Mouse (Mus musculus): ENCODE data around the gene Trim3. TPM values are rescaled to one million over a fixed set of nuclear protein-coding genes. Genes with fewer than 3 reads are reported as not detected.
A peak's percentile ranks its signal among the peaks of the same experiment; 100 is the strongest.

The Trim3 gene
- polyA plus RNA-seq, 1 experiment from 2014 or later: 37.7 TPM

DNA sequence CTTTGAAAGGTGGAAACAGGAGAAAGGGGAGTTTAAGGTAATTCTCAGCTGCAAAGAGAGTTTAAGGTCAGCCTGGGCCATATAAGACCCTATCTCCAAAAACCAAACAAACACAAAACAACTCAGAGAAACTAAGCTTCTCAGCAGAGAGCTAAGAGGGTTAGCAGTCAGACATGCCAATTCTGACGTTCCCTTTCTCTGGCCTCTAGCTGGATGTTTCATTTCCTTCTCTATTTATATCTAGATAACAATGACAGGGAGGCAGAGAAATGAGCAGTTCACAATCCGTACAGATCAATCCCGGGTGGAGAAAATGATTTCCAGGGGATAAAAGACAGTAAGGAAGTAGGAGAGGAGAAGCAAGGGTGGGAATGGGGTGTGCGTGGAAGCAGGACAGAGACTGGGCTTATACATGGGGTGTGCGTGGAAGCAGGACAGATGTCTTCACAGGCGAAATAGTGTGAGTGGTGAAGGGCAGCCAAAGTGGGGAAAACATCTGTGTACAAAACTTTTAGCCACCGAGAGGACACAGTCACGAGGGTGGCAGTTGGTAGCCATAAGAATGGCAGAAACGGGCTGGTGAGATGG, 45.0 kb downstream of the Trim3 start:
- H3K27ac ChIP-seq (ENCODE audit: low read depth, low read length): no peak overlapping the region
- H3K9ac ChIP-seq (ENCODE audit: low read length): no peak overlapping the region
- H3K4me1 ChIP-seq (replicated peaks; ENCODE audit: control insufficient read depth, insufficient read depth, low read length): no peaks in the 10 kb centered on the region
- H3K36me3 ChIP-seq (ENCODE audit: control insufficient read depth, insufficient read depth, low read length): no peaks in the 10 kb centered on the region
- no peaks in the 10 kb centered on the region for H3K9me3 ChIP-seq (ENCODE audit: control insufficient read depth, low read length)
- no peak for ATAC-seq (replicated peaks; ENCODE audit: low FRiP score)
- H3K4me2 ChIP-seq (ENCODE audit: low read depth, low read length, severe bottlenecking): no peak overlapping the region
- WGBS: 82% methylated on average over 9 of the region's 9 CpGs
- no peaks in the 10 kb centered on the region for H3K27me3 ChIP-seq (ENCODE audit: control insufficient read depth, insufficient read depth, low read length)
- no peak for DNase-seq (ENCODE audit: low spot score)
- no peak overlapping the region for H3K4me3 ChIP-seq (ENCODE audit: low read depth, low read length)

DNA sequence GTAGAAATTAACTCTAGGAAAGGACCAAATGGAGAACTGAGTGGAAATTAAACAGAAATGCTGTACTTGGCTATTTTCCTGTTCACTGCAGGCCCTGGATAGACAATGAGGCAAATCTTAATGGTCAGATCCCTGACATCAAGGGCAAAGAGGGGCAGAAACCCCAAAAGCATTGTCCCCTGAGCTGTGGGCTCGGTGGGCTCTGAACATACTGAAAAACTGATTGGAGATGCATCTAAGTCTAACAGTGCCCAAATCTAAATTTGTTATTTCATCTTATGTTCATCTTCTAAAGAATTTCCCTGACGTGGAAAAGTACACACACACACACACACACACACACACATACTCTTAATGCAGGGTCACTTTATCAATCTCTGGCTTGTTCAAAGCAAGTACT, 51.4 kb downstream of the Trim3 start:
- DNase-seq (ENCODE audit: low spot score) (no peak), ATAC-seq (replicated peaks; ENCODE audit: low FRiP score) (no peak)
- Histone ChIP-seq H3K4me3 (ENCODE audit: low read depth, low read length) (peak overlapping the region; percentile 78; the same call in 1 of the 2 replicates), H3K27ac (ENCODE audit: low read depth, low read length) (no peak overlapping the region), H3K9ac (ENCODE audit: low read length) (no peak overlapping the region), H3K36me3 (ENCODE audit: control insufficient read depth, insufficient read depth, low read length) (no peaks in the 10 kb centered on the region), H3K27me3 (ENCODE audit: control insufficient read depth, insufficient read depth, low read length) (no peaks in the 10 kb centered on the region), H3K4me2 (ENCODE audit: low read depth, low read length, severe bottlenecking) (peak overlapping the region; percentile 69; the same call in 1 of the 2 replicates), H3K4me1 (replicated peaks; ENCODE audit: control insufficient read depth, insufficient read depth, low read length) (peaks cover 4% of the 10 kb centered on the region), H3K9me3 (ENCODE audit: control insufficient read depth, low read length) (no peaks in the 10 kb centered on the region)
- WGBS: 72% methylated on average over 2 of the region's 2 CpGs

DNA sequence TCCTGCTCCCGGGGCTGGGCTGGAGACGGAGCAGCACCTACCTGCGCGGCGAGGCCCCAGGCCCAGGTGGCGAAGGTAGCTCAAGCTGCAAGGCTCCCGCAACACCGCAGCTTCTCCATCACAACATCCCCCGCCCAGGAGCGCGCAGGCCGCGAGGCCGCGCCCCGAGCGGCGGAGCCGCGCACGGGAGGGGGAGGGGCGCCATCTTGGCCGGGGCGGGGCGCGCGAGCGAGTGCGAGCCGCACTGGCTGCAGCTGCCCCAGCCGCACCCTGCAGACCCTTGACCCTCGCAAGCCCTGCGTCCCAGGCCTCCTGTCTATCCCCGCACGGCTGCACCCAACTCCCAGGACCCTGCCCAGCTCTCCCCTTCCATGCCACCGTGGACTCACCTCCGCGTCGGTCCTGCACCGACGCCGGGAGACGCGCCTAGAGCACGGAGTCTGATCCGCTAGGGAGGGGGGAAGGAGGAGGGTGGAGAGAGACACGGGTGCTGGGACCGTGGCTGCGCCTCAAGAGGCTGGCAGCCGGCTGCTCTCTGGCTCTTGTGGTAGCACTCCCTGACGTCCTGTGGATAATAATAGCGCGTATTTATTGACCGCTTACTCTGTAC, 52.2 kb downstream of the Trim3 start, which contains the start of gene Apbb1:
Gene Apbb1, minus strand, starts transcription at position 560 of the 610 bp plus-strand sequence.
- H3K4me1 ChIP-seq (replicated peaks; ENCODE audit: control insufficient read depth, insufficient read depth, low read length): peaks cover 4% of the 10 kb centered on the region
- no peaks in the 10 kb centered on the region for H3K9me3 ChIP-seq (ENCODE audit: control insufficient read depth, low read length)
- peak; percentile 94 for ATAC-seq (replicated peaks; ENCODE audit: low FRiP score)
- peak; percentile 91 for DNase-seq (ENCODE audit: low spot score)
- H3K4me3 ChIP-seq (ENCODE audit: low read depth, low read length): peak within 1 kb of the TSS; percentile 78
- H3K36me3 ChIP-seq (ENCODE audit: control insufficient read depth, insufficient read depth, low read length): no peaks in the 10 kb centered on the region
- H3K4me2 ChIP-seq (ENCODE audit: low read depth, low read length, severe bottlenecking): peak within 1 kb of the TSS; percentile 69
- under 1% methylated on average over 32 of the region's 54 CpGs for WGBS
- H3K27me3 ChIP-seq (ENCODE audit: control insufficient read depth, insufficient read depth, low read length): no peaks in the 10 kb centered on the region
- H3K9ac ChIP-seq (ENCODE audit: low read length): peak within 1 kb of the TSS; percentile 80
- H3K27ac ChIP-seq (ENCODE audit: low read depth, low read length): peak within 1 kb of the TSS; percentile 75

DNA sequence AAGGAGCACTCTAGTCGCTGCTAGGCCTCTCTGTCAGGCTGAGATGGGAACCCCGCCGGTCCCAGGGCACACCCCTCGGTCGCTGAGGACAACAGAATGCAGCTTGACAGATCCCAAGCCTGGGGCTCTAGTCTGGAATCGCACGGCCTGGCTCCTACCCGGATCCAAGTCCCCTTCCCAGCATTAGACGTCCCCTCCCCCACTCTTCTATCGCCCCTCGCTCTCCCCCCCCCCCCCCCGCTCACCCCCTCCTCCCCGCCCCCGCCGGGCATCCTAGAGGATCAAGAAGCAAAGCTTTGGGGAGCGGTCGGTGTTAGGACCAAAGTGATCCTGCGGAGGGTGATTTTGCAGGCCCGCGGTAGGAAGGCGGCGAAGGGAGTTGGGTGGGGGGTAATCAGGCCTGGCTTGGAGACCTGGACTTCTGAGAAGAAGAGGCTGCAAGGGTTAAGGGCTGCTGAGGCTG, 52.7 kb downstream of the Trim3 start:
- Histone ChIP-seq H3K9ac (ENCODE audit: low read length) (peak overlapping the region; percentile 80), H3K4me2 (ENCODE audit: low read depth, low read length, severe bottlenecking) (peak overlapping the region; percentile 69), H3K9me3 (ENCODE audit: control insufficient read depth, low read length) (no peaks in the 10 kb centered on the region), H3K27ac (ENCODE audit: low read depth, low read length) (peak overlapping the region; percentile 75), H3K4me3 (ENCODE audit: low read depth, low read length) (peak overlapping the region; percentile 78), H3K4me1 (replicated peaks; ENCODE audit: control insufficient read depth, insufficient read depth, low read length) (peaks cover 4% of the 10 kb centered on the region), H3K27me3 (ENCODE audit: control insufficient read depth, insufficient read depth, low read length) (no peaks in the 10 kb centered on the region), H3K36me3 (ENCODE audit: control insufficient read depth, insufficient read depth, low read length) (no peaks in the 10 kb centered on the region)
- peak; percentile 67 for ATAC-seq (replicated peaks; ENCODE audit: low FRiP score)
- no peak for DNase-seq (ENCODE audit: low spot score)
- WGBS: under 1% methylated on average over 16 of the region's 22 CpGs

DNA sequence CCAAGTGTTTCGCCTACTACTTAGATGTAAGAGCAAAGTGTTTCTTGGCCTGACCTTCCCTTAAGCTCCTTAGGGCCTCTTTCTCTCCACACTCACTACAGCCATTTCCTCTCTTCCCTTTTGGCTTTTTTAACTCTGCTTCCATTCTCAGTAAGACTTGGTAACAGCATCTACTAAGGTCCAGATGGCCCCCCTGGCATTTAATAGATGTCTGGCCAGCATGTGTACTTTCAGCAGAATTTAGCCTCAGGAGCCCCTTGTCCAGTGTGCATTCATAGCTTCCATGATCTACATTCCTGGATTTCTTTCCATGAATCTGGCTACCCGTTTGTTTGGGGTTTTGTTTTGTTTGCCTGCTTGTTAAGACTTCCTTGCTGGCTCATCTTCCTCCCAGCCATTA, 54.9 kb downstream of the Trim3 start:
- H3K4me1 ChIP-seq (replicated peaks; ENCODE audit: control insufficient read depth, insufficient read depth, low read length): peaks cover 4% of the 10 kb centered on the region
- no peak overlapping the region for H3K4me2 ChIP-seq (ENCODE audit: low read depth, low read length, severe bottlenecking)
- peaks cover under 1% of the 10 kb centered on the region; the same call in 1 of the 2 replicates for H3K36me3 ChIP-seq (ENCODE audit: control insufficient read depth, insufficient read depth, low read length)
- H3K27me3 ChIP-seq (ENCODE audit: control insufficient read depth, insufficient read depth, low read length): no peaks in the 10 kb centered on the region
- no peak overlapping the region for H3K27ac ChIP-seq (ENCODE audit: low read depth, low read length)
- 78% methylated on average over 2 of the region's 2 CpGs for WGBS
- ATAC-seq (replicated peaks; ENCODE audit: low FRiP score): no peak
- no peaks in the 10 kb centered on the region for H3K9me3 ChIP-seq (ENCODE audit: control insufficient read depth, low read length)
- no peak for DNase-seq (ENCODE audit: low spot score)
- no peak overlapping the region for H3K9ac ChIP-seq (ENCODE audit: low read length)
- H3K4me3 ChIP-seq (ENCODE audit: low read depth, low read length): no peak overlapping the region

DNA sequence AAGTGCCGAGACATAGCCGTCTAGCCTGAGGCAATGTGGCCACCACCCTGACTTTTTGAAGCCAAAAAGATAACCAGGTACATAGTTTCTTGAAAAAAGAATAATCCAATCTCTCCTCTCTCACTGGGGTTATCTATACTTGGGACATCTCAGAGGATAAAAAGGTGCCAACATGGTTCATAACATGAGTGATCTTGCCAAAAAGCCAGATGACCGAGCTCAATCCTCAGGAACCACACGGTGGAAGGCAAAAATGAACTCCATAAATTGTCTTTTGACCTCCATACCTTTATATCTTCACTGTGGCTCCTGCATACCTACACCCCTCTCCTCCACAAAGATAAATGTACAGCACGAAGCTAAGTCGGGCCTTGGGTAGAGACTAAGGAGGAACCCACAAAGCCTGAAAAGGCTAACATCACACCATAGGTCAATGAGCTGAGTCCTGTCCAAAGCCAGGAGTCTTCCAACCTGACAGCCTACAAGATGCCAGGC, 55.9 kb downstream of the Trim3 start:
- Histone ChIP-seq H3K4me3 (ENCODE audit: low read depth, low read length) (no peak overlapping the region), H3K4me1 (replicated peaks; ENCODE audit: control insufficient read depth, insufficient read depth, low read length) (peaks cover 4% of the 10 kb centered on the region), H3K27me3 (ENCODE audit: control insufficient read depth, insufficient read depth, low read length) (no peaks in the 10 kb centered on the region), H3K27ac (ENCODE audit: low read depth, low read length) (no peak overlapping the region), H3K36me3 (ENCODE audit: control insufficient read depth, insufficient read depth, low read length) (peaks cover 3% of the 10 kb centered on the region; the same call in 1 of the 2 replicates), H3K9me3 (ENCODE audit: control insufficient read depth, low read length) (no peaks in the 10 kb centered on the region), H3K4me2 (ENCODE audit: low read depth, low read length, severe bottlenecking) (no peak overlapping the region), H3K9ac (ENCODE audit: low read length) (no peak overlapping the region)
- WGBS: 93% methylated on average over 6 of the region's 6 CpGs
- no peak for DNase-seq (ENCODE audit: low spot score)
- no peak for ATAC-seq (replicated peaks; ENCODE audit: low FRiP score)

DNA sequence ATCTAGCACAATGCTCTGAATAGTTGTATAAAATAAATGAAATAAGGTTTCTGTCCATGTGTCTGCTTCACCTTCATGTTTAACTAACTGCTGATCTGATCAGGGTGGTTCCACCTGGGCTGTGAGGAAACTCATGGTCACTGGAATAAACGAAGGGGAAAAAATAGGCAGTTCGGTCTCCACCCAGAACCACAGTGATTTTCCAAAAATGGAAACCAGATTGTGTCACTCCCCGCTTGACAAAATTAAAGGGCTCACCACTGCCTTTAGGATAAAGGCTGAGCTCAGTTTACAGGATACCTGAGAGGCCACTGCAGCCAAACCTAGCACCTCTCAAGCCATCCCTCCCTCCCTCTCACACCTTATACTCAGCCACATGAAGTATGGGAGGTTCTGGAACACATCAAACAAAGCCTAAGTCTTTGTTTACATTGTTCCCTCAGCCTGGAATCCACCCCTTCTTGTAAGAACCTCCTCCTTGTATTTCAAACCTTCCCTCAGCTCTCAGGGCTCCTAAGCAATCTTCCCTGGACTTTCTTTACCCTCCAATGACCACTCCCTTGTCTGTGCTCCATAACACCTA, 57.1 kb downstream of the Trim3 start:
- Histone ChIP-seq H3K9me3 (ENCODE audit: control insufficient read depth, low read length) (no peaks in the 10 kb centered on the region), H3K4me1 (replicated peaks; ENCODE audit: control insufficient read depth, insufficient read depth, low read length) (peaks cover 4% of the 10 kb centered on the region), H3K9ac (ENCODE audit: low read length) (no peak overlapping the region), H3K4me3 (ENCODE audit: low read depth, low read length) (no peak overlapping the region), H3K27ac (ENCODE audit: low read depth, low read length) (no peak overlapping the region), H3K36me3 (ENCODE audit: control insufficient read depth, insufficient read depth, low read length) (peaks cover 3% of the 10 kb centered on the region; the same call in 1 of the 2 replicates), H3K4me2 (ENCODE audit: low read depth, low read length, severe bottlenecking) (no peak overlapping the region), H3K27me3 (ENCODE audit: control insufficient read depth, insufficient read depth, low read length) (no peaks in the 10 kb centered on the region)
- DNase-seq (ENCODE audit: low spot score) (no peak), ATAC-seq (replicated peaks; ENCODE audit: low FRiP score) (no peak)
- 91% methylated on average over 3 of the region's 3 CpGs for WGBS

DNA sequence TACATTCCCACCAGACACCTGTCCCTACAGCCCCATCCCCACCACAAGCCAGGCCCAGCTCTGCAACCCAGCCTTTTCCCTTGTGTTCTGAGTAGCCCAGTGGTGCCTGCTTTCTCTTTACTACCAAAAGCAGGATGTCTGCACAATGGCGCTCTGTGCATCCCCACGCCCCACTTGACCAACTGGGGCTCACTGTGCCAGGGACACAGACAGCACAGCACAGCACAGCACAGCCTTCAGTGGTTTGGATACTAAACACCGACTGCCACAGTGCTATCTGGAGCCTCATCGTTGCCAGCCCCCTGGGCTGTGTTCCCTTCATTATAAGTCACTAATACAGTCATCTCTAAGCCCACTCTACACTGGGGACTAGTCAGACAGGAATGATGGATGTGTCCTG, 58.8 kb downstream of the Trim3 start:
- DNase-seq (ENCODE audit: low spot score): no peak
- Histone ChIP-seq H3K27ac (ENCODE audit: low read depth, low read length) (no peak overlapping the region), H3K9me3 (ENCODE audit: control insufficient read depth, low read length) (no peaks in the 10 kb centered on the region), H3K4me2 (ENCODE audit: low read depth, low read length, severe bottlenecking) (no peak overlapping the region), H3K4me1 (replicated peaks; ENCODE audit: control insufficient read depth, insufficient read depth, low read length) (peaks cover 5% of the 10 kb centered on the region), H3K9ac (ENCODE audit: low read length) (no peak overlapping the region), H3K36me3 (ENCODE audit: control insufficient read depth, insufficient read depth, low read length) (peaks cover 3% of the 10 kb centered on the region; the same call in 1 of the 2 replicates), H3K4me3 (ENCODE audit: low read depth, low read length) (no peak overlapping the region), H3K27me3 (ENCODE audit: control insufficient read depth, insufficient read depth, low read length) (no peaks in the 10 kb centered on the region)
- no peak for ATAC-seq (replicated peaks; ENCODE audit: low FRiP score)
- WGBS: 95% methylated on average over 4 of the region's 4 CpGs
